Mouse (Mus musculus): ENCODE results near the gene Plcd3. TPM values are rescaled to one million over a fixed set of nuclear protein-coding genes. Genes with fewer than 3 reads are reported as not detected.

Gene Plcd3
- polyA plus RNA-seq, 1 experiment, result 2.8 TPM

GRCm38 (mm10) chr11:103070322-103070880 is 31.1 kb downstream of the Plcd3 start:
- WGBS, result 90% methylated on average over 10 of the region's 10 CpGs

GRCm38 (mm10) chr11:103069731-103070130 is 31.7 kb downstream of the Plcd3 start:
- WGBS, result 97% methylated on average over 2 of the region's 2 CpGs
- DNase-seq (ENCODE audit: low read depth, low spot score), result no peak

More at GRCm38 (mm10) chr11:103070322-103070880, 31.1 kb downstream of the Plcd3 start:
- no peak for DNase-seq (ENCODE audit: low read depth, low spot score)

GRCm38 (mm10) chr11:103068884-103069283 is 32.6 kb downstream of the Plcd3 start:
- WGBS, result 90% methylated on average over 11 of the region's 11 CpGs
- DNase-seq (ENCODE audit: low read depth, low spot score), result no peak

DNA sequence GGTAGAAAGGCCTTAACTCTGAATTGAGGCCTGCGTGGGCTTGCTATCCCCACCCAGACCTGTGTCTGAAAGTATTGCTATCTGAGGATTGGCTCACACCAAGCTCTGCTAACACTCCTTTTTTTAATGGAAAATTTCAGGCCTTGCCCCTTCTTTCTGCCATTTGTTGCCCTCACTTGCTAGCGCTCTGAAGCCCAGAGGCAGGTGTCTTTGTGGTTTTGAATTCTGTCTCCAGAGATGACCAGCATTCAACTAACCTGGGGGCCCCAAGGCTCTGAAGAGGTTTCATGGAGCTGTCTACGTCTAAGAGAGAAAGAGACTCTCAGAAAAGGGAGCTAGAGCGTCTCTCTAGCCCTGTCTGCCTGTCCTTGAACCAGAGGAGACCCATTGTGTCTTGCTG is 33.2 kb downstream of the Plcd3 start:
- WGBS, result 97% methylated on average over 4 of the region's 4 CpGs
- DNase-seq (ENCODE audit: low read depth, low spot score), result no peak

- DNase-seq (ENCODE audit: low read depth, low spot score), result no peak
These were observed 33.9 kb downstream of the Plcd3 start for GRCm38 (mm10) chr11:103067457-103068001.

GRCm38 (mm10) chr11:103067051-103067361 is 34.5 kb downstream of the Plcd3 start:
- DNase-seq (ENCODE audit: low read depth, low spot score), result no peak
- WGBS, result 87% methylated on average over 6 of the region's 6 CpGs

More at GRCm38 (mm10) chr11:103067457-103068001, 33.9 kb downstream of the Plcd3 start:
- WGBS, result 49% methylated on average over 8 of the region's 8 CpGs

DNA sequence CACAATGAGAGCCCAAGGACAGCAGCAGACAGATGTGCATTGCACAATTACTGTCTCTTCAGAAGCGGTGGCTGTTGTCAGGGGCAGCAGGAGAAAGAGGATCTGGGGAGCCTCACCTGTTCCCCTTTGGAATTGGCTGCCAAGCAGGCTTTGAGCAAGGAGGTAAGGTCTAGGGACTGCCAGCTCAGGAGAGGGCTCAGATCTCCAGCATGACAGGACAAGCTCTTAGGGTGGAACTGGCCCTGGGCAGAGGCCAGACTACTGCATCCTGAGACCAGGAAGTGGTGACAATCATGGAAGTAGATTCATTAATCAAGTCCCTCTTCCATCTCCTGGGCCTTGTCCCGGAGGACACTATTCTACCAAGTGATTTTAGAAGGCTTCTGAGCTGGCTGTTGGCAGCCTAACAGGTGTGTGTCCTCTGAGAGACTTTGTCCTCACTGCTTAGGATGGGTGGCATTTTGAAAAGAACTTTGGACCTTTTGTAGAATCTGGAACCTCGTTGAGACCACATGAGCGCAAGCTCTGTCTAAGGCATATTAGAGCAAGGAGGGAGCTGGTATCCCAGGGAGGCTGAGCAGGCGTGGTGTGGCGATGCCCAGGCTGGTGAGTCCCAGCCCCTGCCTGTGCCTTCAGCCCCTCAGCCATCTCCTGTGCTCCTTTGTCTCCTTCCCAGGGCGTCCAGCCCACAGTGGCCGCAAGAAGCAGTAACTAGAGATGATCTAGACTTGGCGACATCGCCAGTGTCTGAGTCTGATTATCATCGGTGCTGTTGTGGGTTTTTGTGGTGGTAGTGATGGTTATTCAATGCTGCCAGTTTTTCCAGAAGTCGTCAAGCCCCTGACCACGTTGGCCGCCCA is 35.0 kb downstream of the Plcd3 start:
- 87% methylated on average over 14 of the region's 14 CpGs for WGBS
- DNase-seq (ENCODE audit: low read depth, low spot score), result no peak

DNA sequence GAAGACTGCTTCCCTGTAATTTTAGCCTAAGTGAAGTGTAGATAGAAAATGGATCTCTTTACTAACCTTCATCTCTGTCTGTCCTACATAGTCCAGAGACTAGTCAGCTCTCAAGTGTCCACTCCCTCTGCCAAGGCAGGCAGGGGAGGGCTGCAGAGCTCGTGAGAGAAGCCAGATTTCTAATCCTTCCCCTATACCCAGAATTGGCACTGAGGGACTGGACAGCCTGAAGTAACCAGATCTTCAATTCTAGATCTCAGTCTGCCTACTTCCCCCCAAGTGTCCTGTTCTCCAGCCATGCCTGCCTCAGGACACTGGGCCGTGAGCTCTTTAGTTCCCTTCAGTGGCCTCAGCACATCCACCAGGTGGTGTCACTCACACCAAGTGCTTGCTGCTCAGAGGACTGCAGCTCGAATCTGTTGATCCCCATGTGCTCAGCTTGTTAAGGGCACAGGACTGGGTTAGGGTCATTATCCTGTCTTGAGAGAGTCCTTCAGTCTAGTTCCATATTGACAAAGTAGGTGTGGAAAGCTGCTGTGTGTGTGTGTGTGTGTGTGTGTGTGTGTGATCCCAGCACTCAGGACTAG is 42.9 kb downstream of the Plcd3 start:
- no peak for DNase-seq (ENCODE audit: low read depth, low spot score)
- 60% methylated on average over 3 of the region's 3 CpGs for WGBS

DNA sequence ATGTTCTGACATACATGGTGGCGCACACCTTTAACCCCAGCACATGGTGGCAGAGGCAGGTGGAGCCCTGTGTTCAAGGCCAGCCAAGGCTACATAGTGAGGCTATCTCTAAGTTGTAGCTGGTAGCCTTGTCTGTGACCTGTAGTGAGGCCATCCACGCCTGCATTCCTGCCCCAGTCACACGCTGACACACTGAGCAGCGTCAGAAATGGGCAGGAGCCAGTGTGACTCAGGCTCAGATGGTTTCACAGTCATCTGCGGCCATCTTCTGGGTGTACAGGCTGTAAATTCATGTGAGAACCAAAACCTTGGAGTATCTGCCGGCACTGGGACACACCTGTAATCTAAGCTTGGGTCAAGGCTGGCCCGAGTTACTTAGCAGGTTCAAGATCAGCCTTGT is 44.8 kb downstream of the Plcd3 start:
- no peak for DNase-seq (ENCODE audit: low read depth, low spot score)
- 88% methylated on average over 7 of the region's 7 CpGs for WGBS

- peak; percentile 45 for DNase-seq (ENCODE audit: low read depth, low spot score)
- WGBS, result 44% methylated on average over 6 of the region's 6 CpGs
These were observed 46.7 kb downstream of the Plcd3 start for GRCm38 (mm10) chr11:103054798-103055197.

GRCm38 (mm10) chr11:103053191-103054076 is 48.0 kb downstream of the Plcd3 start:
- 83% methylated on average over 18 of the region's 18 CpGs for WGBS
- no peak for DNase-seq (ENCODE audit: low read depth, low spot score)

GRCm38 (mm10) chr11:103052078-103052477 is 49.4 kb downstream of the Plcd3 start:
- 89% methylated on average over 6 of the region's 6 CpGs for WGBS

DNA sequence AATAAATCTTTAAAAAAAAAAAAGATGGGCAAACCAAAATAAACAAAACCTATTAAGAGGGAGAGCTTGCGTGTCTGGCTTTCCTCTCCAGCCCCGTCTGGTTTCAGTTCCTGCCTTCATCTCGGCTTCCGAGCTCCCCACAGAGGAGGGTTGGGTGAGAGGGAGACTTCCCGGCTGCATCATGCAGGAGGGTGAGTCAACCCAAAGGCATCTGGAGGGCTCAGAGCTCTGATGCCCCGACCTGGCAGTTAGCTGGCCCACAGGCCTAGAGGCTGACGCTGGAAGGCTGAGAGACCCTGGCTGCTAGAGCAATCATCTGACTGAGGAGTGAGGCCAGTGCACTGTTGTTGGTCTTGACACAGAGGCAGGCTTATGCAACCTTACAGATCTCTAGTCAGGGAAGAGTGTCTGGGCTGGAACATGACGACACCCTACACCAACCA is 50.2 kb downstream of the Plcd3 start:
- DNase-seq (ENCODE audit: low read depth, low spot score), result no peak
- 59% methylated on average over 8 of the region's 8 CpGs for WGBS

More at GRCm38 (mm10) chr11:103052078-103052477, 49.4 kb downstream of the Plcd3 start:
- no peak for DNase-seq (ENCODE audit: low read depth, low spot score)

GRCm38 (mm10) chr11:103050153-103050552 is 51.3 kb downstream of the Plcd3 start:
- WGBS, result 80% methylated on average over 9 of the region's 9 CpGs
- no peak for DNase-seq (ENCODE audit: low read depth, low spot score)

DNA sequence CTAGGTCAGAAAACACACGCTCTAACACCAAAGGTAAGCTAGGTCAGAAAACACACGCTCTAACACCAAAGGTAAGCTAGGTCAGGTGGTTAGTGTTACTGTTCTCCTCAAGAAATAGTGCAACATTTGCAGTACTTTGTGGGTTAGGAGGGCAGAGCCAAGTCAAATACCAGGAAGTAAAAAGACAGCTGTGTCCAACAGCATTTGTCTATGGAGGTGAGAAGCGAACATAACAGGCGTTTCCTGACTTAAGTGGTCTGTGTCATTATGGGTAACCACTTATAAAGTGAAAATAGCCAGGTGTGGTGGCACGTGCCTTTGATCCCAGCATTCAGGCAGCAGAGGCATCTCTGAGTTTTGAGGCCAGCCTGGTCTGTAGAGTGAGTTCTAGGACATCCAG is 51.8 kb downstream of the Plcd3 start:
- 75% methylated on average over 5 of the region's 5 CpGs for WGBS

GRCm38 (mm10) chr11:103046286-103046685 is 55.2 kb downstream of the Plcd3 start:
- 27% methylated on average over 8 of the region's 8 CpGs for WGBS

More for the DNA sequence above, 51.8 kb downstream of the Plcd3 start:
- DNase-seq (ENCODE audit: low read depth, low spot score), result no peak

GRCm38 (mm10) chr11:103043982-103044381 is 57.5 kb downstream of the Plcd3 start:
- 96% methylated on average over 3 of the region's 3 CpGs for WGBS
- no peak for DNase-seq (ENCODE audit: low read depth, low spot score)

More at GRCm38 (mm10) chr11:103046286-103046685, 55.2 kb downstream of the Plcd3 start:
- DNase-seq (ENCODE audit: low read depth, low spot score), result no peak

- 34% methylated on average over 4 of the region's 4 CpGs for WGBS
- DNase-seq (ENCODE audit: low read depth, low spot score), result no peak
These were observed 58.6 kb downstream of the Plcd3 start for GRCm38 (mm10) chr11:103042828-103043227.

- 83% methylated on average over 6 of the region's 6 CpGs for WGBS
- no peak for DNase-seq (ENCODE audit: low read depth, low spot score)
These were observed 63.4 kb downstream of the Plcd3 start for GRCm38 (mm10) chr11:103038037-103038436.

Measured in large intestine, adult 2 months (tissue).